Mouse (Mus musculus): ENCODE data around the gene Rsrc1. TPM values are rescaled to one million over a fixed set of nuclear protein-coding genes. Genes with fewer than 3 reads are reported as not detected.

The Rsrc1 gene
- 30.0 and 30.8 TPM in 2 replicates for polyA plus RNA-seq (2015; fragmentation: Nextera tagmentation; extraction: Ambion mirVana)

DNA sequence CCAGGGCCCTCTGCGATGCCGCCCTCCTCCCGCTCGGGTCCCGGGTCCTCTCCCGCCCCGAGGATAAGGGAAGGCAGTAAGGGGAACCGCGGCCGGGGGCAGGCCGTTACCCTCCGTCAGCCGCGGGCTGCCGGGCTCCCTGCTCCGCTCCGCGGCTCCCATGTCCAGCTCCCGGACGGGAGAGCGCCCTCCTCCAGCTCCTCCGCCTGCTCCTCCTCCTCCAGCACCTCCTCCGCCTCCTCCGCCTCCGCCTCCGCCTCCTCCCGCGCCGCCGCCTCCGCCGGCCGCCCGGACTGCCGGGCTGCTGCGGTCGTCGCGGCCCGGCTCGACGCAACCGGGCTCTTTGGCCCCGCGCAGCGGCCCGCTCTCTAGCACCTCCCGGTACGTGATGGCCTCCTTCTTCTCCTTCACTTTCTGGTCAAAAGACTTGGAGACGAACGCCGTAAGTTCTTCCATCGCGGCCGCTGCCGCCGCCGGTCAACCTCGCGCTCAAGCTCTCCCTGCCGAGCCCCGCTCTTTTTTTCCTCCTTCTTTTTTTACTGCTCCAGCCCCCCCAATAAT, at the start of gene Rsrc1:
Gene Rsrc1, plus strand, starts transcription at position 290 of the 561 bp plus-strand sequence.
- Histone ChIP-seq H3K27ac (ENCODE audit: low read length) (no peak within 1 kb of the TSS), H3K9me3 (ENCODE audit: control insufficient read depth, low read length) (no peaks in the 10 kb centered on the region), H3K27me3 (ENCODE audit: control insufficient read depth, insufficient read depth, low read depth, low read length) (peaks cover 58% of the 10 kb centered on the region), H3K4me2 (ENCODE audit: low read depth, low read length) (peak within 1 kb of the TSS; percentile 79), H3K4me3 (ENCODE audit: low read length) (peak within 1 kb of the TSS; percentile 55), H3K4me1 (replicated peaks; ENCODE audit: control insufficient read depth, insufficient read depth, low read length) (peaks cover 15% of the 10 kb centered on the region), H3K9ac (ENCODE audit: low read length) (peak within 1 kb of the TSS; percentile 53; the same call in 1 of the 2 replicates), H3K36me3 (ENCODE audit: control insufficient read depth, insufficient read depth, low read length) (no peaks in the 10 kb centered on the region)
- WGBS: under 1% methylated on average over 41 of the region's 62 CpGs
- peak; percentile 59 for ATAC-seq (ENCODE audit: low read depth)

DNA sequence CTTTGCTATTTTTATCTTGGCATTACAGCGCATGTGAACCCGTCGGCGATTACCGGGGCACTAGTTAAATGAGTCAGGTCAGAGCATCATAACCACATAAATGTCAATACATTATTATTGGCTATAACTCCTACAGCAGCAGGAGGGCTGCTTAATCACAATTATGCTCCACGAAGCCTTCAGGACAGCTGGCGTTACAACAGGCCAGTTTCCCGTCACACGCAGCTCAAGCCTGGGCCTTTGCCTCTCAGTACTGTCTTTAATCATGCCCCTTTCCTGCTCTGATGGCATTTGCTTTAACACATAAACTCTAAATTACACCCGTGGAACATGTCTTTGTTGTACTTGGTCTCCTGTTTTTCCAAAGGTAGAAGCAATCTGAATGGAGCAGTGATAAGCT, 41.5 kb upstream of the Rsrc1 start:
- no peaks in the 10 kb centered on the region for H3K9me3 ChIP-seq (ENCODE audit: control insufficient read depth, low read length)
- no peaks in the 10 kb centered on the region for H3K36me3 ChIP-seq (ENCODE audit: control insufficient read depth, insufficient read depth, low read length)
- 73% methylated on average over 10 of the region's 10 CpGs for WGBS
- H3K27ac ChIP-seq (ENCODE audit: low read length): no peak overlapping the region
- no peaks in the 10 kb centered on the region for H3K4me1 ChIP-seq (replicated peaks; ENCODE audit: control insufficient read depth, insufficient read depth, low read length)
- no peak overlapping the region for H3K4me3 ChIP-seq (ENCODE audit: low read length)
- no peak overlapping the region for H3K9ac ChIP-seq (ENCODE audit: low read length)
- H3K4me2 ChIP-seq (ENCODE audit: low read depth, low read length): no peak overlapping the region
- H3K27me3 ChIP-seq (ENCODE audit: control insufficient read depth, insufficient read depth, low read depth, low read length): no peaks in the 10 kb centered on the region
- ATAC-seq (ENCODE audit: low read depth): no peak

DNA sequence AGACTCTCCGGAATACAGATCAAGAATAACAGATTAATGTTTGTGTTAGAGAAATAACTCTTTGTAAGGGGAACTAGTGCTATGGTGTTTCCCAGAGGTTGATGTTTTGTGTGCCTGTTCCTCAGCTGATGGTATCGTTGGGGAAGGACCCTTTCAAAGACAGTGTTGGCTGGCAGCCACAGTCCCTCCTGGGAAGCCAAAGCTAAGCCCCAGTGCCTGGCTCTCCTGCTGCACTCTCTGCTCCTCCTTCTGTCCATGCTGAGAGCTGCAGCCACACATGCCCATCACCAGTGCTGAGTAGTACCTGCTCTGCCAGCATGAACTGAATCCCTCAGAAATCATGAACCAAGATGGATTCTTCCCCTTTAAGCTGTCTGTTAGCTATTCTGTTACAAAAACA, 26.1 kb upstream of the Rsrc1 start:
- Histone ChIP-seq H3K27ac (ENCODE audit: low read length) (no peak overlapping the region), H3K36me3 (ENCODE audit: control insufficient read depth, insufficient read depth, low read length) (no peaks in the 10 kb centered on the region)
- no peak for ATAC-seq (ENCODE audit: low read depth)

DNA sequence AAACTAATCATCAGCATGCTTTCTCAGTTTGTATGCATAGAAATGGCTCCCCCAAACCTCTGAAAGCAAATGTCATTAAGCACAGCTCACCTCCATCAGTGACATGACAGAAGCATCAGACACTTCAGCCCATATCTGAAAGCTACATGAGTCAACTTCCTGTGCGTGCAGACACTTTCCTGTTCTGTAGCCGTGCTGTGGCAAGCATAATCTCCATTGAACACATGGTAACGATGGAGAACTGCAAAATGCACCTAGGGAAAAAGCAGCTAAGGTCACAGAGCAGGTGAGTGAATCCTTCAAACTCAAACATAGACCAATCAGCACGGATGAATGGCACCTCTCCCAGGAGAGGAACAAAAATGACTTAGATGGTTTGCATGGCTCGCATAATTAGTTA, 21.2 kb upstream of the Rsrc1 start:
- ATAC-seq (ENCODE audit: low read depth): no peak
- Histone ChIP-seq H3K9me3 (ENCODE audit: control insufficient read depth, low read length) (no peaks in the 10 kb centered on the region), H3K36me3 (ENCODE audit: control insufficient read depth, insufficient read depth, low read length) (no peaks in the 10 kb centered on the region), H3K27ac (ENCODE audit: low read length) (no peak overlapping the region), H3K4me1 (replicated peaks; ENCODE audit: control insufficient read depth, insufficient read depth, low read length) (no peaks in the 10 kb centered on the region), H3K4me3 (ENCODE audit: low read length) (no peak overlapping the region), H3K9ac (ENCODE audit: low read length) (no peak overlapping the region), H3K4me2 (ENCODE audit: low read depth, low read length) (no peak overlapping the region), H3K27me3 (ENCODE audit: control insufficient read depth, insufficient read depth, low read depth, low read length) (peaks cover 14% of the 10 kb centered on the region)
- 42% methylated on average over 5 of the region's 5 CpGs for WGBS

More for the DNA sequence above, 26.1 kb upstream of the Rsrc1 start:
- H3K4me3 ChIP-seq (ENCODE audit: low read length): no peak overlapping the region
- H3K4me2 ChIP-seq (ENCODE audit: low read depth, low read length): no peak overlapping the region
- H3K4me1 ChIP-seq (replicated peaks; ENCODE audit: control insufficient read depth, insufficient read depth, low read length): no peaks in the 10 kb centered on the region
- H3K9ac ChIP-seq (ENCODE audit: low read length): no peak overlapping the region
- no peaks in the 10 kb centered on the region; the same call in 1 of the 2 replicates for H3K27me3 ChIP-seq (ENCODE audit: control insufficient read depth, insufficient read depth, low read depth, low read length)
- WGBS: 45% methylated on average over 2 of the region's 2 CpGs
- H3K9me3 ChIP-seq (ENCODE audit: control insufficient read depth, low read length): no peaks in the 10 kb centered on the region

DNA sequence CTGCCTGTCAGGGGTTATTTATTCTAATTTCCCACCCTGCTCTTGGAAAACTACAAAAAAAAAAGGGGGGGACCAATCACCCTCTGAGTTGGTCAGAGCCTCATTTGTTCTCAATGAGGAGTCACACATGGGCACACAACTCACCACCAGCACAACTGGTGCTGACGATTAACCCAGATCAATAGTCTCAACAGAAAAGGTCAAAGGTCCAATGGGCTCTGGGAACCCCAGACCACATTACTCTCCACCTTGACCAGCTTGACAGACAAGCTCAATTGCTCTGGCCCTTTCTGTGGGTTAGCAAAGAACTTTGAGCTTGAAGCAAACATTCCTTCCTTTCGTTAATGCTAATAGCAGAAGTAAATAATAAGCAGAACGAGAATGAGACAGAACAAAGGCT, 16.3 kb upstream of the Rsrc1 start:
- H3K4me1 ChIP-seq (replicated peaks; ENCODE audit: control insufficient read depth, insufficient read depth, low read length): no peaks in the 10 kb centered on the region
- no peak overlapping the region for H3K27ac ChIP-seq (ENCODE audit: low read length)
- H3K4me3 ChIP-seq (ENCODE audit: low read length): no peak overlapping the region
- WGBS: 47% methylated on average over 3 of the region's 3 CpGs
- no peak overlapping the region for H3K9ac ChIP-seq (ENCODE audit: low read length)
- no peak overlapping the region for H3K4me2 ChIP-seq (ENCODE audit: low read depth, low read length)
- no peak for ATAC-seq (ENCODE audit: low read depth)
- H3K27me3 ChIP-seq (ENCODE audit: control insufficient read depth, insufficient read depth, low read depth, low read length): peaks cover 32% of the 10 kb centered on the region
- no peaks in the 10 kb centered on the region for H3K9me3 ChIP-seq (ENCODE audit: control insufficient read depth, low read length)
- H3K36me3 ChIP-seq (ENCODE audit: control insufficient read depth, insufficient read depth, low read length): no peaks in the 10 kb centered on the region

DNA sequence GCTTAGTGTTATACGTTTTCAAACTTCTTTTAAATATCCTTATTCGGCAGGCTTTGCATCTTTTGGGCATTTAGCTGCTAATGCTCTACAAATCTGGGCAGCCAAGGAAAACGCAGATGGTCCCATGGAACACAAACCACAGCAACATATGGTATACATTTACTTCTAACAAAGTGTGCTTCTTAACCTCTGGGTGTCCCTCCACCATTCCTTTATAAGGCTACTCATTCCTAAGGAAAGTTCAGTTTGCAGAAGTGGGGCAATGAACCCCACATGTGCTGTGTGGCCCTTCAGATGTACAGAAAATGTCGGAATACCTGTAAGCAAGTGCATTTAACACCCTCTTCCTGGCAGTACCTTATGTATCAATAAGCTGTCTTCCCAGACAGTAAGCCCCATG, 13.7 kb upstream of the Rsrc1 start:
- no peak for ATAC-seq (ENCODE audit: low read depth)
- Histone ChIP-seq H3K4me3 (ENCODE audit: low read length) (no peak overlapping the region), H3K4me1 (replicated peaks; ENCODE audit: control insufficient read depth, insufficient read depth, low read length) (peaks cover 4% of the 10 kb centered on the region; the same call in 1 of the 2 replicates), H3K9me3 (ENCODE audit: control insufficient read depth, low read length) (no peaks in the 10 kb centered on the region), H3K4me2 (ENCODE audit: low read depth, low read length) (no peak overlapping the region), H3K27ac (ENCODE audit: low read length) (no peak overlapping the region), H3K36me3 (ENCODE audit: control insufficient read depth, insufficient read depth, low read length) (no peaks in the 10 kb centered on the region), H3K27me3 (ENCODE audit: control insufficient read depth, insufficient read depth, low read depth, low read length) (peaks cover 46% of the 10 kb centered on the region), H3K9ac (ENCODE audit: low read length) (no peak overlapping the region)
- WGBS: 61% methylated on average over 4 of the region's 4 CpGs

DNA sequence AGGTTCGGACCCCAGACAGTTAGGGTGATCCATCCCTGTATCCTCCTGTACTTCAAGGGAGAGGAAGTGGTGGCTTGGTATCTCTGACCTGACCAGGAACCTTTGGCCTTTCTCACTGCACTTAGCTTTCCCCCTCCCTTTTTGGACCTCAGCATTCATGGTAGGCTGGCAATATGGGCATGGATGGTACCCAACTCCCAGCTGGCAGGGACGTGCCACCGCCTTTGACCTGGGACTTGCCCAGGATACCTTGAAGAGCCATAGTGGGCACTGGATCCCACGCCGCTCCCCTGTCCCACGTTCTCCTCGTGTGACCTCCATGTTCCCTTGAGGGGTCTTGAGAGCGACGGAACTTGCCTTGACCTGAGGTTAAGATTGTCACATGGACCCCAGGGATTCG, 10.9 kb upstream of the Rsrc1 start:
- WGBS: 4% methylated on average over 10 of the region's 10 CpGs
- no peak overlapping the region for H3K4me2 ChIP-seq (ENCODE audit: low read depth, low read length)
- H3K4me3 ChIP-seq (ENCODE audit: low read length): no peak overlapping the region
- H3K27ac ChIP-seq (ENCODE audit: low read length): no peak overlapping the region
- no peaks in the 10 kb centered on the region for H3K9me3 ChIP-seq (ENCODE audit: control insufficient read depth, low read length)
- no peaks in the 10 kb centered on the region for H3K36me3 ChIP-seq (ENCODE audit: control insufficient read depth, insufficient read depth, low read length)
- H3K4me1 ChIP-seq (replicated peaks; ENCODE audit: control insufficient read depth, insufficient read depth, low read length): peaks cover 6% of the 10 kb centered on the region; the same call in 1 of the 2 replicates
- H3K27me3 ChIP-seq (ENCODE audit: control insufficient read depth, insufficient read depth, low read depth, low read length): peaks cover 61% of the 10 kb centered on the region
- H3K9ac ChIP-seq (ENCODE audit: low read length): no peak overlapping the region
- no peak for ATAC-seq (ENCODE audit: low read depth)

DNA sequence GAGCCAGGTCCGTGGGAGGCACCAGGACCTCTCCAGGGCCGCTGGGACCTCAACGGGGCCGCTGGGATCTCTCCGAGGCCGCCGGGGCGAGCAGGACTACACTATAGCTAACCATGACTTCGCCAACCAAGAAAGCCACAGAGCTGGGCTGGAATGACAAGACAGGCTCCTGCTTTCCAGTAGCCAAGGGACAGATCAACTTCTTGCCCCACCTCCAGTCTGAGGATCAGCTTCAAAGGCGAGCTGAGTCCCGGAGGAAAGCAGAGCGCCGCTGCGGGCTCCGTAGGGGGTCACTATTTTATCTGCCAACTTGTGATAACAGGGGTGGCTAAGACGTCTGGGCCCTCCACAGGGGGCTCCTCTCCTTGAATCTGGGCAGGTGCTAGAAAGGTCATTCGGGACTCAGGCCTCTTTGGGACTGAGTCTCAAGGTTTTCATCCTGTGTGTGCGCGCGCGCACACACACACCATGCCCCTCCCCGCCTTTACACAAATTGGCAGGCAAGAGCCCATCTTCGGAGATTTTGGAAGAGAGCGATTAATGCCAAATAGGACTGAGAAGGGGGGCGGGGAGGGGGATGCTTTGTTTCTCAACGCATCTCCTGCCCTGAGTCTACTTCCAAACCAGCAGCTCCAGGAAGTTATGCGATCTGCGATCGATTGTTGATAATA, 10.4 kb upstream of the Rsrc1 start:
- Histone ChIP-seq H3K4me1 (replicated peaks; ENCODE audit: control insufficient read depth, insufficient read depth, low read length) (peaks cover 6% of the 10 kb centered on the region; the same call in 1 of the 2 replicates), H3K4me3 (ENCODE audit: low read length) (no peak overlapping the region), H3K27me3 (ENCODE audit: control insufficient read depth, insufficient read depth, low read depth, low read length) (peaks cover 62% of the 10 kb centered on the region), H3K4me2 (ENCODE audit: low read depth, low read length) (no peak overlapping the region), H3K27ac (ENCODE audit: low read length) (no peak overlapping the region), H3K9ac (ENCODE audit: low read length) (no peak overlapping the region), H3K36me3 (ENCODE audit: control insufficient read depth, insufficient read depth, low read length) (no peaks in the 10 kb centered on the region), H3K9me3 (ENCODE audit: control insufficient read depth, low read length) (no peaks in the 10 kb centered on the region)
- ATAC-seq (ENCODE audit: low read depth): no peak
- 2% methylated on average over 29 of the region's 29 CpGs for WGBS

DNA sequence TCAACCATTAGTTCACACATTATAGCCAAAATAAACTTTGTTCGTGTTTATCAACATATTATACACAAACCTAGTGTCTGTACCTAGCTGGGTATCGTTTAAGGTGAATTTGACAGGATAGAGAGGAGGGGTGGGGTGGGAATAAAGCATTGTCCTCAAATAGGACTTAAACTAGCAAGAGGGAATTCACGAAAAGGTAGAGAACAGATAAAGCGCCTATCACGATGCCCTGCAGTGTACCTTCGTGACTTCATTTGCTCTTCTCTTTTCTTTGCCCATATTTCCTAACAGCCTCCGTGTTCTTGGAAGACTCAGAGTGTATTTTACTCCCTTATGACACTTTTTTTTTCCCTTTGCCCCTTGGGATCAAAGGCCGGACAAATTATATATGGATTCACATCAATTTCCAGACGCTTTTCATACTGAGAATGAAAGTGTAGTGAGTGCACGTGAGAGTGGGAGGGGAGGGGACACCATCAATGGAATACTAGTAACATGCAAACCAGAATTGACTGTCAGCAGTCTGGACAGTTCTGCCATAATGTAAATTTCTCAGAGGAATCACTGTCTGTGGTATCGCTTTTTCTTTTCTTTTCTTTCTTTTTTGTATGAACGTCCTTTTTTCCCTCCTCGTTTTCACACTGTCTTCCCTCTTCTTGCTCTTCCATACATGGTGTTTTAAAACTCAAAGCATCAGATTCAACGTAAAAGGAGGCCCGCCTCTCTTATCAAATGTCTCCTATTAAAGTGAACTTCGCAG, 8.8 kb upstream of the Rsrc1 start:
- H3K27me3 ChIP-seq (ENCODE audit: control insufficient read depth, insufficient read depth, low read depth, low read length): peaks cover 70% of the 10 kb centered on the region
- 4% methylated on average over 16 of the region's 16 CpGs for WGBS
- no peak for ATAC-seq (ENCODE audit: low read depth)
- H3K36me3 ChIP-seq (ENCODE audit: control insufficient read depth, insufficient read depth, low read length): no peaks in the 10 kb centered on the region
- no peaks in the 10 kb centered on the region for H3K9me3 ChIP-seq (ENCODE audit: control insufficient read depth, low read length)
- H3K9ac ChIP-seq (ENCODE audit: low read length): no peak overlapping the region
- H3K4me3 ChIP-seq (ENCODE audit: low read length): no peak overlapping the region
- no peak overlapping the region for H3K4me2 ChIP-seq (ENCODE audit: low read depth, low read length)
- H3K27ac ChIP-seq (ENCODE audit: low read length): no peak overlapping the region
- peaks cover 6% of the 10 kb centered on the region; the same call in 1 of the 2 replicates for H3K4me1 ChIP-seq (replicated peaks; ENCODE audit: control insufficient read depth, insufficient read depth, low read length)

All from lung, embryonic 16.5 days (tissue).